Mouse (Mus musculus): ENCODE results near the gene Vwa7. TPM values are rescaled to one million over a fixed set of nuclear protein-coding genes. Genes with fewer than 3 reads are reported as not detected.
"Not testable (repeated sequence)": the region's sequence is repeated elsewhere in the genome, so short reads cannot be mapped to it uniquely, and the experiment has no call there.

Gene Vwa7
- polyA plus RNA-seq, 1 experiment from 2014 or later, result 0.12 TPM

- WGBS, result 69% methylated on average over 2 of the region's 2 CpGs
- no peaks in the 10 kb centered on the region for H3K27me3 ChIP-seq (replicated peaks; ENCODE audit: control insufficient read depth, insufficient read depth, low read length)
- no peak overlapping the region for H3K4me2 ChIP-seq (replicated peaks; ENCODE audit: low read depth)
- ATAC-seq, result no peak
- no peak overlapping the region for H3K9ac ChIP-seq (ENCODE audit: low read depth, low read length)
- TF ChIP-seq CTCF (IDR thresholded peaks at IDR 0.05; ENCODE audit: low read depth), result peak; percentile 82
- no peaks in the 10 kb centered on the region for H3K4me1 ChIP-seq (replicated peaks; ENCODE audit: control insufficient read depth, insufficient read depth, low read length)
- H3K36me3 ChIP-seq (ENCODE audit: control insufficient read depth, insufficient read depth), result peaks cover 17% of the 10 kb centered on the region
- no peak overlapping the region for H3K27ac ChIP-seq (ENCODE audit: low read depth, low read length)
- H3K9me3 ChIP-seq (ENCODE audit: control insufficient read depth), result no peaks in the 10 kb centered on the region
- H3K4me3 ChIP-seq (ENCODE audit: low read depth, low read length), result no peak overlapping the region
These were observed 32.2 kb upstream of the Vwa7 start for GRCm38 (mm10) chr17:34984218-34984617.

DNA sequence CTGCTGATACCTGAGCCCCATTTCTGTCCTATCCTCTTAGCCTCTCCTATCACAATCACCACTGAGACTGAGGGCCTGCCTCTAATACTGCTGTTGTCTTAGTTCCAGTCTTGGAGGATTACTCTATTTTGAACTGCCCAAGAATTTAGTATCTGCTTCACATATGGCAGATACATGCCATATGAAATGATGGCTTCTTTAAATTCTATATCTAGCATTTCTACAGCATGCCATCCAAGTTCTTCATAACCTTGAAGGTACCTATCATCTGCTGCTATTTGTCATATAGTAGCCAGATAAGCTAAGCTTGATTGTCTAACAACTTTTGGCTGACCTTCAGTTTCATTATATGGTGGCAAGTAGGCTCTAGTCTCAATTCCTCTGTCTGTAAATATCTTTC, 21.6 kb upstream of the Vwa7 start:
- Histone ChIP-seq H3K9me3 (ENCODE audit: control insufficient read depth) (no peaks in the 10 kb centered on the region), H3K4me1 (replicated peaks; ENCODE audit: control insufficient read depth, insufficient read depth, low read length) (peaks cover 8% of the 10 kb centered on the region; the same call in 1 of the 2 replicates), H3K4me3 (ENCODE audit: low read depth, low read length) (no peak overlapping the region), H3K36me3 (ENCODE audit: control insufficient read depth, insufficient read depth) (peaks cover 3% of the 10 kb centered on the region; the same call in 1 of the 2 replicates), H3K9ac (ENCODE audit: low read depth, low read length) (no peak overlapping the region), H3K4me2 (replicated peaks; ENCODE audit: low read depth) (no peak overlapping the region), H3K27ac (ENCODE audit: low read depth, low read length) (no peak overlapping the region), H3K27me3 (replicated peaks; ENCODE audit: control insufficient read depth, insufficient read depth, low read length) (no peaks in the 10 kb centered on the region)
- no peak for TF ChIP-seq CTCF (IDR thresholded peaks at IDR 0.05; ENCODE audit: low read depth)
- no peak for ATAC-seq

DNA sequence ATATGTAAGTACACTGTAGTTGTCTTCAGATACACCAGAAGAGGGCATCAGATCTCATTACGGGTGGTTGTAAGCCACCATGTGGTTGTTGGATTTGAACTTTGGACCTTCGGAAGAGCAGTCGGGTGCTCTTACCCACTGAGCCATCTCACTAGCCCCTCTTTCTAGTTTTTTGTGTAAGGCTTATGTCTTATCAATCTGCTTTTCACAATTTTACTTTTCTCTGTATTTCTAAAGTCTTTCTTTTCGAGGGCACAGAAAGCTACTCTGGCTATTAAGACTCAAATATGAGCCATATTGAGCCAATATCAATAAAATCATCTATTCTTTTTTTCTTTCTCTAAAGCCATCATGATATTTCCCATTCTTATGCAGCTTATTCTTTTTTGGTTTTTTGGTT, 21.2 kb upstream of the Vwa7 start:
- not testable (repeated sequence) for H3K9me3 ChIP-seq (ENCODE audit: control insufficient read depth); H3K4me1 ChIP-seq (replicated peaks; ENCODE audit: control insufficient read depth, insufficient read depth, low read length); H3K4me2 ChIP-seq (replicated peaks; ENCODE audit: low read depth); H3K4me3 ChIP-seq (ENCODE audit: low read depth, low read length); H3K27me3 ChIP-seq (replicated peaks; ENCODE audit: control insufficient read depth, insufficient read depth, low read length); H3K9ac ChIP-seq (ENCODE audit: low read depth, low read length); H3K36me3 ChIP-seq (ENCODE audit: control insufficient read depth, insufficient read depth); ATAC-seq; H3K27ac ChIP-seq (ENCODE audit: low read depth, low read length)
- 63% methylated on average over 4 of the region's 4 CpGs for whole genome bisulfite sequencing
- peak; percentile 26 for TF ChIP-seq CTCF (IDR thresholded peaks at IDR 0.05; ENCODE audit: low read depth)

DNA sequence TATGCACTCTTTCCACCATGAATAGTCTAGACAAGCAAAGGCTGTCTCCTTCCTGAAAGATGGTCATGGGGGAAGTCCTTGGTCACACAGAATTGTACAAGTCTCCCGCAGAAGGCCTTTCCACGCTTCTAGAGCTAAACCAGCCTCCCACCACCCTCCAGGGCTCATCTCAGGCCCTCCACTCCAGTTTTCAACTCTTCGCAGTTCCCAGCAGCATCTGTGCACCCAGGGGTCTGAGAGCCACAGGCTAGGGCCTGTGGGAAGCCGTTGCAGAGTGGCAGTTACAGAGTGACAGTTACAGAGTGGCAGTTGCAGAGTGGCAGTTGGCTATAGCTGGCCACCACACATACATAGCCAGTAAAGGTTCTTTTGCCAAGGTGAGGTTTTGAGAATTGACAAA, 20.5 kb upstream of the Vwa7 start:
- not testable (repeated sequence) for H3K4me1 ChIP-seq (replicated peaks; ENCODE audit: control insufficient read depth, insufficient read depth, low read length); H3K9me3 ChIP-seq (ENCODE audit: control insufficient read depth); ATAC-seq; H3K27me3 ChIP-seq (replicated peaks; ENCODE audit: control insufficient read depth, insufficient read depth, low read length); H3K9ac ChIP-seq (ENCODE audit: low read depth, low read length); H3K4me2 ChIP-seq (replicated peaks; ENCODE audit: low read depth); H3K36me3 ChIP-seq (ENCODE audit: control insufficient read depth, insufficient read depth); H3K27ac ChIP-seq (ENCODE audit: low read depth, low read length); H3K4me3 ChIP-seq (ENCODE audit: low read depth, low read length)
- WGBS, result 95% methylated on average over 4 of the region's 4 CpGs

- H3K4me3 ChIP-seq (ENCODE audit: low read depth, low read length), result no peak overlapping the region
These were observed 19.8 kb upstream of the Vwa7 start for GRCm38 (mm10) chr17:34996411-34997141.

GRCm38 (mm10) chr17:34997142-34997483, 19.3 kb upstream of the Vwa7 start:
- Histone ChIP-seq H3K9ac (ENCODE audit: low read depth, low read length) (no peak overlapping the region), H3K4me2 (replicated peaks; ENCODE audit: low read depth) (peak overlapping the region; percentile 24; the same call in 1 of the 2 replicates), H3K27me3 (replicated peaks; ENCODE audit: control insufficient read depth, insufficient read depth, low read length) (no peaks in the 10 kb centered on the region), H3K36me3 (ENCODE audit: control insufficient read depth, insufficient read depth) (no peaks in the 10 kb centered on the region; the same call in 1 of the 2 replicates), H3K27ac (ENCODE audit: low read depth, low read length) (no peak overlapping the region), H3K4me1 (replicated peaks; ENCODE audit: control insufficient read depth, insufficient read depth, low read length) (peaks cover 8% of the 10 kb centered on the region; the same call in 1 of the 2 replicates), H3K4me3 (ENCODE audit: low read depth, low read length) (no peak overlapping the region), H3K9me3 (ENCODE audit: control insufficient read depth) (no peaks in the 10 kb centered on the region)
- no peak for TF ChIP-seq CTCF (IDR thresholded peaks at IDR 0.05; ENCODE audit: low read depth)
- WGBS, result 81% methylated on average over 5 of the region's 5 CpGs
- ATAC-seq, result no peak

More at GRCm38 (mm10) chr17:34996411-34997141, 19.8 kb upstream of the Vwa7 start:
- WGBS, result 83% methylated on average over 12 of the region's 14 CpGs
- Histone ChIP-seq H3K36me3 (ENCODE audit: control insufficient read depth, insufficient read depth) (no peaks in the 10 kb centered on the region; the same call in 1 of the 2 replicates), H3K27ac (ENCODE audit: low read depth, low read length) (no peak overlapping the region), H3K9me3 (ENCODE audit: control insufficient read depth) (no peaks in the 10 kb centered on the region), H3K4me1 (replicated peaks; ENCODE audit: control insufficient read depth, insufficient read depth, low read length) (peaks cover 8% of the 10 kb centered on the region; the same call in 1 of the 2 replicates), H3K9ac (ENCODE audit: low read depth, low read length) (no peak overlapping the region), H3K27me3 (replicated peaks; ENCODE audit: control insufficient read depth, insufficient read depth, low read length) (no peaks in the 10 kb centered on the region), H3K4me2 (replicated peaks; ENCODE audit: low read depth) (peak overlapping the region; percentile 24; the same call in 1 of the 2 replicates)
- no peak for TF ChIP-seq CTCF (IDR thresholded peaks at IDR 0.05; ENCODE audit: low read depth)
- ATAC-seq, result no peak

All from intestine, postnatal 0 days (tissue).